Mouse (Mus musculus) midbrain, embryonic 11.5 days (tissue): Measurements from ENCODE around the gene Slc44a3. TPM values are rescaled to one million over a fixed set of nuclear protein-coding genes. Genes with fewer than 3 reads are reported as not detected.

Experiments
- ATAC-seq: fragments of 200-750 bp; cut with Nextera tagmentation; 2 replicates; pipeline ENCODE4 v1.8.0; 2017; ENCODE audit warnings: moderate TSS enrichment, moderate library complexity; ENCODE audit not compliant: low FRiP score
- DNase-seq: peaks from one replicate; pipeline ENCODE4 v3.0.0; 2015; ENCODE audit warnings: low spot score; ENCODE audit errors: missing footprints
- H3K27ac ChIP-seq: fragments of 300-500 bp; sonication (generic); 2 replicates; pipeline ENCODE4 v1.5.1; 2014; ENCODE audit warnings: low read depth, low read length
- H3K27me3 ChIP-seq: fragments of 300-500 bp; sonication (generic); 2 replicates; pipeline ENCODE4 v1.6.1; 2014; ENCODE audit warnings: mild to moderate bottlenecking, low read length, moderate library complexity, mixed read lengths; ENCODE audit not compliant: control insufficient read depth, insufficient read depth
- H3K36me3 ChIP-seq: fragments of 300-500 bp; sonication (generic); 2 replicates; pipeline ENCODE4 v1.6.1; 2014; ENCODE audit warnings: mild to moderate bottlenecking, low read length, moderate library complexity, mixed read lengths; ENCODE audit not compliant: control insufficient read depth, insufficient read depth
- H3K4me1 ChIP-seq: fragments of 300-500 bp; sonication (generic); 2 replicates; pipeline ENCODE4 v1.6.1; 2014; ENCODE audit warnings: low read length; ENCODE audit not compliant: control insufficient read depth, insufficient read depth
- H3K4me2 ChIP-seq: fragments of 300-500 bp; sonication (generic); 2 replicates; pipeline ENCODE4 v1.6.1; 2014; ENCODE audit warnings: mild to moderate bottlenecking, moderate library complexity
- H3K4me3 ChIP-seq: fragments of 300-500 bp; sonication (generic); 2 replicates; pipeline ENCODE4 v1.5.1; 2014; ENCODE audit warnings: low read depth, low read length
- H3K9ac ChIP-seq: fragments of 300-500 bp; sonication (generic); 2 replicates; pipeline ENCODE4 v1.6.1; 2014; ENCODE audit warnings: low read length
- H3K9me3 ChIP-seq: fragments of 300-500 bp; sonication (generic); 2 replicates; pipeline ENCODE4 v1.6.1; 2016; ENCODE audit warnings: low read length; ENCODE audit not compliant: control insufficient read depth
- WGBS: fragments of 180-500 bp; shearing (Covaris S2); extraction: QIAGEN DNeasy Blood & Tissue Kit; methylation state at CpG from one replicate; pipeline ENCODE4 v1.1.7; 2014; 5-methylcytosine and 5-hydroxymethylcytosine counted together
- polyA plus RNA-seq: library from polyadenylated mRNA; unstranded; fragments of >200 nt; fragmentation: Nextera tagmentation; extraction: Ambion mirVana; gene quantifications from 2 replicates; pipeline ENCODE4 v1.2.1, GENCODE M21; 2014

Slc44a3 gene
- polyA plus RNA-seq, 1 experiment from 2014 or later = 0.38 TPM

- no peak overlapping the region for H3K4me2 ChIP-seq
- WGBS = 85% methylated on average over 15 of the region's 15 CpGs
- no peaks in the 10 kb centered on the region for H3K9me3 ChIP-seq
- no peaks in the 10 kb centered on the region for H3K4me1 ChIP-seq
- no peaks in the 10 kb centered on the region for H3K27me3 ChIP-seq
- H3K27ac ChIP-seq = no peak overlapping the region
- DNase-seq (no peak), ATAC-seq (no peak)
- H3K9ac ChIP-seq = no peak overlapping the region
- no peak overlapping the region for H3K4me3 ChIP-seq
- H3K36me3 ChIP-seq = no peaks in the 10 kb centered on the region
These were observed 27.4 kb upstream of the Slc44a3 start for GRCm38 (mm10) chr3:121559406-121560114.

GRCm38 (mm10) chr3:121558861-121559260, 26.7 kb upstream of the Slc44a3 start:
- Histone ChIP-seq H3K9ac (no peak overlapping the region), H3K36me3 (no peaks in the 10 kb centered on the region), H3K27ac (no peak overlapping the region), H3K4me2 (no peak overlapping the region), H3K4me1 (no peaks in the 10 kb centered on the region), H3K27me3 (no peaks in the 10 kb centered on the region), H3K9me3 (no peaks in the 10 kb centered on the region), H3K4me3 (no peak overlapping the region)
- DNase-seq = no peak
- ATAC-seq = no peak
- WGBS = 51% methylated on average over 8 of the region's 8 CpGs

- WGBS = 89% methylated on average over 7 of the region's 7 CpGs
- ATAC-seq = no peak
- H3K27me3 ChIP-seq = no peaks in the 10 kb centered on the region
These were observed 24.1 kb upstream of the Slc44a3 start for GRCm38 (mm10) chr3:121556304-121556703.

GRCm38 (mm10) chr3:121553294-121553693, 21.1 kb upstream of the Slc44a3 start:
- Histone ChIP-seq H3K4me3 (no peak overlapping the region), H3K4me2 (no peak overlapping the region), H3K27me3 (no peaks in the 10 kb centered on the region), H3K9me3 (no peaks in the 10 kb centered on the region), H3K36me3 (no peaks in the 10 kb centered on the region), H3K27ac (no peak overlapping the region), H3K4me1 (no peaks in the 10 kb centered on the region), H3K9ac (no peak overlapping the region)
- ATAC-seq (no peak), DNase-seq (no peak)
- WGBS = 87% methylated on average over 14 of the region's 14 CpGs

More at GRCm38 (mm10) chr3:121556304-121556703, 24.1 kb upstream of the Slc44a3 start:
- DNase-seq = no peak
- Histone ChIP-seq H3K4me1 (no peaks in the 10 kb centered on the region), H3K27ac (no peak overlapping the region), H3K4me3 (no peak overlapping the region), H3K36me3 (no peaks in the 10 kb centered on the region), H3K9me3 (no peaks in the 10 kb centered on the region), H3K9ac (no peak overlapping the region), H3K4me2 (no peak overlapping the region)

- H3K27me3 ChIP-seq = no peaks in the 10 kb centered on the region
- H3K27ac ChIP-seq = no peak overlapping the region
- H3K4me1 ChIP-seq = no peaks in the 10 kb centered on the region
- H3K4me2 ChIP-seq = no peak overlapping the region
- H3K4me3 ChIP-seq = no peak overlapping the region
- H3K9ac ChIP-seq = no peak overlapping the region
- DNase-seq (no peak), ATAC-seq (no peak)
- H3K9me3 ChIP-seq = no peaks in the 10 kb centered on the region
- H3K36me3 ChIP-seq = no peaks in the 10 kb centered on the region
- 88% methylated on average over 11 of the region's 11 CpGs for WGBS
These were observed 20.5 kb upstream of the Slc44a3 start for GRCm38 (mm10) chr3:121552723-121553122.

- Histone ChIP-seq H3K4me3 (no peak overlapping the region), H3K4me2 (no peak overlapping the region), H3K36me3 (no peaks in the 10 kb centered on the region), H3K4me1 (no peaks in the 10 kb centered on the region), H3K9me3 (no peaks in the 10 kb centered on the region), H3K9ac (no peak overlapping the region), H3K27me3 (no peaks in the 10 kb centered on the region), H3K27ac (no peak overlapping the region)
- ATAC-seq (no peak), DNase-seq (peak; percentile 93)
- 0% methylated on average over 1 of the region's 1 CpGs for WGBS
These were observed 18.2 kb upstream of the Slc44a3 start for GRCm38 (mm10) chr3:121550370-121550769.

- Histone ChIP-seq H3K4me2 (no peak overlapping the region), H3K9ac (no peak overlapping the region), H3K9me3 (no peaks in the 10 kb centered on the region), H3K27me3 (no peaks in the 10 kb centered on the region), H3K4me3 (no peak overlapping the region), H3K27ac (no peak overlapping the region), H3K36me3 (no peaks in the 10 kb centered on the region), H3K4me1 (no peaks in the 10 kb centered on the region)
- ATAC-seq (no peak), DNase-seq (no peak)
- 73% methylated on average over 15 of the region's 15 CpGs for WGBS
These were observed 15.8 kb upstream of the Slc44a3 start for GRCm38 (mm10) chr3:121547851-121548624.

GRCm38 (mm10) chr3:121540621-121541020, 8.4 kb upstream of the Slc44a3 start:
- Histone ChIP-seq H3K36me3 (no peaks in the 10 kb centered on the region), H3K4me2 (no peak overlapping the region), H3K4me1 (no peaks in the 10 kb centered on the region), H3K9ac (no peak overlapping the region), H3K27me3 (no peaks in the 10 kb centered on the region), H3K4me3 (no peak overlapping the region), H3K9me3 (no peaks in the 10 kb centered on the region), H3K27ac (no peak overlapping the region)
- ATAC-seq = no peak
- 63% methylated on average over 5 of the region's 5 CpGs for WGBS
- DNase-seq = peak; percentile 85

- H3K9ac ChIP-seq = no peak overlapping the region
These were observed 7.7 kb upstream of the Slc44a3 start for GRCm38 (mm10) chr3:121539871-121540431.

More at GRCm38 (mm10) chr3:121539871-121540431, 7.7 kb upstream of the Slc44a3 start:
- Histone ChIP-seq H3K9me3 (no peaks in the 10 kb centered on the region), H3K27ac (no peak overlapping the region), H3K4me2 (no peak overlapping the region), H3K4me1 (no peaks in the 10 kb centered on the region), H3K36me3 (no peaks in the 10 kb centered on the region), H3K4me3 (no peak overlapping the region), H3K27me3 (no peaks in the 10 kb centered on the region)
- ATAC-seq = peak; percentile 66
- 11% methylated on average over 8 of the region's 8 CpGs for WGBS
- DNase-seq = peak; percentile 87
